Mouse (Mus musculus) C2C12 (cell line): ENCODE results near the gene Syk. TPM values are rescaled to one million over a fixed set of nuclear protein-coding genes. Genes with fewer than 3 reads are reported as not detected.

Source experiments
- H3K27me3 ChIP-seq: one replicate; pipeline ENCODE4 v1.6.1; 2011; ENCODE audit not compliant: control insufficient read depth, insufficient read depth, insufficient read length
- H3K36me3 ChIP-seq: one replicate; pipeline ENCODE4 v1.6.1; 2011; ENCODE audit not compliant: control insufficient read depth, insufficient read depth
- H3K4me3 ChIP-seq: one replicate; pipeline ENCODE4 v1.5.1; 2011; ENCODE audit warnings: mild to moderate bottlenecking, control low read depth; ENCODE audit not compliant: poor library complexity, insufficient read depth, severe bottlenecking
- H3K79me2 ChIP-seq: one replicate; pipeline ENCODE4 v1.6.1; 2011; ENCODE audit not compliant: control insufficient read depth, insufficient read depth
- H3K79me3 ChIP-seq: one replicate; pipeline ENCODE4 v1.6.1; 2011; ENCODE audit warnings: low read depth, control low read depth
- H3ac ChIP-seq: one replicate; pipeline ENCODE3; 2011; ENCODE audit warnings: low read depth; ENCODE audit not compliant: control insufficient read depth, insufficient read length
- CEBPB ChIP-seq: IDR thresholded peaks from one replicate; pipeline ENCODE4 v1.6.1; 2011; ENCODE audit warnings: low read depth, mild to moderate bottlenecking, control low read depth, moderate library complexity
- CTCF ChIP-seq: IDR thresholded peaks from one replicate; pipeline ENCODE4 v1.5.1; 2011; ENCODE audit not compliant: control insufficient read depth, insufficient read depth, insufficient read length
- FOSL1 ChIP-seq: IDR thresholded peaks from one replicate; pipeline ENCODE4 v1.8.0; 2011; ENCODE audit warnings: mild to moderate bottlenecking, low read length; ENCODE audit not compliant: poor library complexity, insufficient read depth, severe bottlenecking
- MAX ChIP-seq: IDR thresholded peaks from one replicate; pipeline ENCODE4 v1.6.1; 2011; ENCODE audit warnings: mild to moderate bottlenecking, control low read depth
- MYOD1 ChIP-seq: IDR thresholded peaks from one replicate; pipeline ENCODE4 v1.6.1; 2011; ENCODE audit warnings: low read depth; ENCODE audit not compliant: control insufficient read depth, insufficient read length
- MYOG ChIP-seq: IDR thresholded peaks from one replicate; pipeline ENCODE4 v1.6.1; 2011; ENCODE audit not compliant: control insufficient read depth, insufficient read length; ENCODE audit errors: extremely low read depth
- USF1 ChIP-seq: IDR thresholded peaks from one replicate; pipeline ENCODE4 v1.6.1; 2011; ENCODE audit warnings: low read depth, mild to moderate bottlenecking, control low read depth, moderate library complexity
- polyA plus RNA-seq: library from polyadenylated mRNA; unstranded; fragments of >200 nt; fragmentation: generic; extraction: Trizol; gene quantifications from one replicate; pipeline ENCODE4 v1.2.1, GENCODE M21; 2012; ENCODE audit warnings: missing spikeins

The Syk gene
- polyA plus RNA-seq, 1 experiment = 0.50 TPM

DNA sequence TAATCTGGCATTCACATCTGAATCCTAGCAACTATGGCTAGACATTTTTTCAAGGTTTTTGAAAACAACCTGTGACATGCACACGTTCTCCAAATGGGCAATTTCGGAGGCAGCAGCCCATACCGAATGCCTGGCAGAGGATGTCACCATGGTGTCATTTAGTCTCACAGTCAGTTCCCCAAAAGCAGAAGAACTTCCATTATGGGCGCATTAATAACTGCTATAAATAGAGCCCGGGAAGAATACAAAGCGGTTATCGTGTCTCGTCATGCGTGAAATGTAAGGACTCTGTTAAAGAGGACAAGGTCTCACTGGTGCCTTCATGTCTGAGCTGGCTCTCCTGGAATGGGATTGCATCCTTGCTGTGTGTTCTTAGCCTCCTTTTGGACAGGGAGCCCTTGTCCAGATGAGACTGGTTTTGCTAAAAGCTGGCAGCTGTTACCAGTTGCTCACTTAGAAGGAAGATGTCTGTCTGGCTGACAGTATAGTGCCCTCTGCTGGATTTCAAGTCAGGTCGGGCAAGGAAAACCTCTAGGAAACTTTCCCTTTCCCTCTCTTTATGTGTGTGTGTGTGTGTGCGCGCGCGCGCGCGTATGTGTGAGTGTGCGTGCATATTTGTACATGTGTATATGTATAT, 17.8 kb upstream of the Syk start:
- peak; percentile 27 for TF ChIP-seq CTCF
- TF ChIP-seq CEBPB = no peak
- no peak for TF ChIP-seq USF1
- TF ChIP-seq MYOG = no peak
- TF ChIP-seq MYOD1 = peak; percentile 8
- TF ChIP-seq MAX = no peak
- H3K27me3 ChIP-seq = no peaks in the 10 kb centered on the region
- H3K79me2 ChIP-seq = no peaks in the 10 kb centered on the region

DNA sequence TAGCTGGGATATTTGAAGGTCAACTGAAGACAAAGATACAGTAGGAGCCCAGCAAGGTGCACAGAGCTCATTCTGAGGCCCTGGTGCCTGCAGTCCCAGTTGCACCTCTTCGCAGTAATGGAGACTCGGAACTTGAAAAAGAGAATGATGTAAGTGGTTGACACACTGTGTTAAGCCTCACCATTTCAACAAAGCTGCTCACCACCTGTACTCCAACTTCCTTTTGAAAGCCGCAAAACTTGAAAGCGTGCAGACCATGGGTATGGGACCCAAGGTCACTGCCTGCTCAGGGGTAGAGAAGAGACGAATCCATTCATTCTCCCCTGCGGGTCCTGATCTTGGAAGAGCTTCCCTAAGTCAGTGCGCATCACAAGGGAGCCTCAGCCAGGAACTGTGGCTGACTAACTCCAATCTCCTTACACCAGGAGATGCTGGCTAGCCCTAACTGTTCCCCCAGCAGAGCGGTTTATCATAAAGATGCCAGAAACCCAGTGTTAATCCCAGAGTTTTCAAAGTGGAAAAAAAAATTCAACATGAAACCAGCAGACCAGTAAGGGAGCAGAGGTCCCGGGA, 16.7 kb upstream of the Syk start:
- no peak for TF ChIP-seq MYOD1
- TF ChIP-seq MYOG = no peak
- TF ChIP-seq CTCF = no peak
- no peak for TF ChIP-seq USF1
- TF ChIP-seq FOSL1 = no peak
- TF ChIP-seq CEBPB = no peak
- no peak for TF ChIP-seq MAX
- no peaks in the 10 kb centered on the region for H3K36me3 ChIP-seq
- H3K79me3 ChIP-seq = no peaks in the 10 kb centered on the region
- no peak overlapping the region for H3ac ChIP-seq
- no peaks in the 10 kb centered on the region for H3K27me3 ChIP-seq
- H3K4me3 ChIP-seq = no peak overlapping the region
- H3K79me2 ChIP-seq = no peaks in the 10 kb centered on the region

More for the DNA sequence above, 17.8 kb upstream of the Syk start:
- Histone ChIP-seq H3K4me3 (no peak overlapping the region), H3K36me3 (no peaks in the 10 kb centered on the region), H3ac (no peak overlapping the region), H3K79me3 (no peaks in the 10 kb centered on the region)

DNA sequence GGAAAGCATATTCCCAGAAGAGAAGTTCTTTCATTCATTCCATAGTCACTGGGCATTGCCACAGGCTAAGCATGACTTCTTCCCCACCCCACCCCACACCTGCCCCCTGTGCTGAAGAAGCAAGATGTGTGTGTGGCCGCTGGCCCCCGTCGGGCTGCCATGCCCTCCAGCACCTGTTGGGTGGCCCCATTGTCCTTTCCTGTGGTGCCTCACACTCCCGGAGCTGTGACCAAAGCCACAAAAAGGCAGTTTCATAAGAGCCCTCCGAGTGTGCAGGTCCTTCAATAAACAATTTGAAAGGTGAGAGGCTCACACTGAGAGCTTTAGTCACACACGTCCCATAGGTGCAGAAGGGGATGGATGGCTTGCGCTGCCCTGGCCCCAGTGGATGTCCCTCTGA, 16.2 kb upstream of the Syk start:
- H3K27me3 ChIP-seq = no peaks in the 10 kb centered on the region
- no peaks in the 10 kb centered on the region for H3K79me2 ChIP-seq
- H3ac ChIP-seq = no peak overlapping the region
- H3K36me3 ChIP-seq = no peaks in the 10 kb centered on the region
- TF ChIP-seq MYOG (no peak), FOSL1 (no peak), CEBPB (no peak), MAX (no peak), MYOD1 (no peak), CTCF (no peak), USF1 (no peak)
- H3K4me3 ChIP-seq = no peak overlapping the region
- no peaks in the 10 kb centered on the region for H3K79me3 ChIP-seq

DNA sequence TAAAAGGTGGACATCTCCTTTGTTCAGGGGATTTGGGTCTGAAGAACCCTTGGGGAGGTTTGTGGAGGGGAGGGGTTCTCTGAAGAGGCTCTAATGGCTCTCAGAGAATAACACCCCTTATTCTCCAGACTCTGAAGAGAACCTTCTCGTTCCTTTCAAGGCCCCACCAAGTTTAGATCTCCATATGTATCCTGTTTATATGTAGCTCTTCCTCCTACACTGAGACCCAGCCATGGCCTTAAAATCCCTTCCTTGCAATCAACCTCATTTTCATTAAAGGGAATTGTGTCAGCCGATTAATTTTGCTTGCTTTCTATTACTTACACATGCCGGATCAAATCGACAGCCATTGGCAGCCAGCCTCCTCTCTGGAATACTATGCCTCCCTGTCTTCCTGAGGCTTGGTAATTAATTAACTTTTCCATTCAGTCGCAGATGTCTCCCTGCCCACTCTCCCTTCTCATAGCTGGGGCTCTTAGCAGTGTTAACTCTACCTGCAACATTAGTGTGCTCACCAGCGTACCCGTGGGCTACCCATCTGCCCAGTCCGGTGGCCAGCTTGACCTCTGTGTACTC, 13.7 kb upstream of the Syk start:
- H3K79me2 ChIP-seq = no peaks in the 10 kb centered on the region
- no peaks in the 10 kb centered on the region for H3K79me3 ChIP-seq
- TF ChIP-seq CEBPB = no peak
- no peak for TF ChIP-seq USF1
- TF ChIP-seq MYOG = no peak
- no peak for TF ChIP-seq FOSL1
- H3K27me3 ChIP-seq = no peaks in the 10 kb centered on the region
- no peak overlapping the region for H3K4me3 ChIP-seq
- no peak overlapping the region for H3ac ChIP-seq
- H3K36me3 ChIP-seq = no peaks in the 10 kb centered on the region

DNA sequence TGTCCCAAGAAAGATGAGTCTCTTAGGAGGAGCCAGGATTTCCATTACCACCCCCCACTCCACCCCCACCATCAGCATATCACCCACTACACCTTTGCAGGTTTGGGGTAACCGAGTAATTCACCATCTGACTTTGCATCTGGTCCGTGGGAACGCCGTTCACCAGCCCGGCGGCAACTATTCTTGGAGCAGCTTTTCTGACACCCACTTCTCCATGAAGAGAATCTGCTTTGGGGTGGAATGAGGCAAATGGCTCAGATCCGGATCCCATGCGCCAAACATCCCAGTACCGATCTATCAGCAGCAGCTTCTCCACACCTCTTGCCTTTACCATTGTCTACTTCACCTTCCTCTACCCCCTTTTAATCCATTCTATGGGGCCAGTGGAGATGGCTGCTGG, 12.7 kb upstream of the Syk start:
- H3K79me3 ChIP-seq = no peaks in the 10 kb centered on the region
- H3K36me3 ChIP-seq = no peaks in the 10 kb centered on the region
- TF ChIP-seq MYOG (no peak), CTCF (no peak), MAX (no peak), MYOD1 (no peak), FOSL1 (no peak)
- no peaks in the 10 kb centered on the region for H3K79me2 ChIP-seq
- H3K4me3 ChIP-seq = no peak overlapping the region
- no peak overlapping the region for H3ac ChIP-seq
- no peaks in the 10 kb centered on the region for H3K27me3 ChIP-seq
